Mouse (Mus musculus) midbrain, embryonic 12.5 days (tissue): ENCODE measurements at regions not wholly inside any gene's neighbourhood (a gene's known extent, or its start where the extent isn't known, plus 50 kb on each side); places are given as distances from the start of the nearest gene placed in this dataset.

Source experiments
- ATAC-seq: fragments of 200-750 bp; cut with Nextera tagmentation; 2 replicates; pipeline ENCODE4 v1.8.0; 2017; ENCODE audit warnings: low read depth, moderate TSS enrichment, moderate library complexity; ENCODE audit not compliant: low FRiP score
- H3K27ac ChIP-seq: fragments of 300-500 bp; sonication (generic); replicated peaks from 2 replicates; pipeline ENCODE4 v1.5.1; 2016; ENCODE audit warnings: mild to moderate bottlenecking
- H3K27me3 ChIP-seq: fragments of 300-500 bp; sonication (generic); 2 replicates; pipeline ENCODE4 v1.6.1; 2016; ENCODE audit warnings: mild to moderate bottlenecking
- H3K36me3 ChIP-seq: fragments of 300-500 bp; sonication (generic); 2 replicates; pipeline ENCODE4 v1.6.1; 2016
- H3K4me1 ChIP-seq: fragments of 300-500 bp; sonication (generic); 2 replicates; pipeline ENCODE4 v1.6.1; 2016
- H3K4me2 ChIP-seq: fragments of 300-500 bp; sonication (generic); replicated peaks from 2 replicates; pipeline ENCODE4 v1.6.1; 2016; ENCODE audit warnings: mild to moderate bottlenecking, moderate library complexity
- H3K4me3 ChIP-seq: fragments of 300-500 bp; sonication (generic); 2 replicates; pipeline ENCODE4 v1.5.1; 2016; ENCODE audit warnings: mild to moderate bottlenecking
- H3K9ac ChIP-seq: fragments of 300-500 bp; sonication (generic); replicated peaks from 2 replicates; pipeline ENCODE4 v1.6.1; 2016; ENCODE audit warnings: mild to moderate bottlenecking, moderate library complexity
- H3K9me3 ChIP-seq: fragments of 300-500 bp; sonication (generic); 2 replicates; pipeline ENCODE4 v1.6.1; 2016; ENCODE audit warnings: mild to moderate bottlenecking
- WGBS: fragments of 180-500 bp; shearing (Covaris S2); methylation state at CpG from one replicate; pipeline ENCODE4 v1.1.7; 2016; 5-methylcytosine and 5-hydroxymethylcytosine counted together

DNA sequence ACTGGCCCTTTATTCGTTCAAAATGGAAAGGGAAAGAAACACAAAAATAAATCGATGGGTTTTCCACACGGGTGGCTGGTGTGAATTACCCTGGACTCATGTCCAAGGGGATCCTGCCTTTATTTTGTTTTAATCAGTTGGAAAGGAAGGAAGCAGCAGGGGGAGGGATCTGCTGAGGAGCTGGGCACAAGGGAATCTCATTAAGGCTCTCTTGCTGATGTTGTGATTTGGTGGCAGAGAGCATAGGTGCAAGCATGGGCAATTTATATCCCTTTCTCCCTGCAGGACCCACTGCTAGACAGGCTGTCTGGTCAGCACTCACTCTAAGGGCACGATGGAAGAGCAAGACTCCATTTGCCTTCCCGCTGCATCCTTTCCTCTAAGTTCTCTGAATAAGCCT, 469.2 kb downstream of the Epha7 start:
- H3K4me1 ChIP-seq, result peaks cover 8% of the 10 kb centered on the region; the same call in 1 of the 2 replicates
- 34% methylated on average over 5 of the region's 5 CpGs for WGBS
- no peaks in the 10 kb centered on the region for H3K27me3 ChIP-seq
- H3K4me3 ChIP-seq, result no peak overlapping the region
- peak; percentile 47; the same call in 1 of the 2 replicates for ATAC-seq
- no peaks in the 10 kb centered on the region for H3K9me3 ChIP-seq
- no peak overlapping the region for H3K4me2 ChIP-seq
- no peak overlapping the region for H3K9ac ChIP-seq
- no peaks in the 10 kb centered on the region for H3K36me3 ChIP-seq
- H3K27ac ChIP-seq, result no peak overlapping the region

DNA sequence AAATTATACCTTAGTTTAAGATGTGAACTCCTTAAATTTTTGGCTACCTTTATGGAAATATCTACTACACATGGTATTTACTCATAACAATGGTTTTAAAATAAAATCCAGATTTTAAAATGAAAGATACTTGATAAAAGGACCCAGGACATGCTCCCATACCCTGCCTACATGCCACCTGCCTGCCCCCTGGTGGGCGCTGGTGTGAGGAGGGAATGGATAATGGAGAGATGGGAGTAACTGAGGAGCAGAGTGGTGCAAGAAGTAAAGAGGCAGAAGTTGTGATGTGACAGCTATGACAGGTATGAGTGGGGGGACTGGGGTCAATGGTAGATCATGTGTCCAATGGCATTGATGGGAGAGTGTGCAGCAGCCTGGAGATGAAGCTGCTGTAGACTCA, 488.4 kb downstream of the Epha7 start:
- H3K4me3 ChIP-seq, result no peak overlapping the region
- 53% methylated on average over 1 of the region's 1 CpGs for WGBS
- ATAC-seq, result peak; percentile 30; the same call in 1 of the 2 replicates
- no peaks in the 10 kb centered on the region for H3K27me3 ChIP-seq
- no peaks in the 10 kb centered on the region for H3K36me3 ChIP-seq
- H3K4me1 ChIP-seq, result no peaks in the 10 kb centered on the region
- no peaks in the 10 kb centered on the region for H3K9me3 ChIP-seq
- no peak overlapping the region for H3K4me2 ChIP-seq
- no peak overlapping the region for H3K27ac ChIP-seq
- H3K9ac ChIP-seq, result no peak overlapping the region

DNA sequence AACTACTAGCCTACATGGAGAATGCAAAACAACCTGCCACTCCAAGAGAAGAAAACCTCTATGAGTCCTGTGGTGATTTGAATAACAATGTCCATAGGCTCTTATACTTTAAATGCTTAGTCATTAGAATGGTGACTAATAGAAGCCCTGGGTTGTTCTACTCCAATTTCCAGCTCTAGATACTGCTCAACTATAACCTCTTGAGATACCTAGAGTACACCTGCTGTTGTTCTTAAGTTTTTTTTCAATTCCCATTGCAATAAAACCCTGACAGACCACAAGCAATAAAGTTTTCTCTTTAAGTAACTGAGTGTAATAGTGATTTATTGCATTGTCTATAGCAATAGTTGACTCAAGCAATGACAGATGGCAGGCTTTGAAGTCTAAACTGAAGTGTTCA, 491.0 kb downstream of the Epha7 start:
- ATAC-seq, result no peak
- H3K4me3 ChIP-seq, result no peak overlapping the region
- H3K9ac ChIP-seq, result no peak overlapping the region

DNA sequence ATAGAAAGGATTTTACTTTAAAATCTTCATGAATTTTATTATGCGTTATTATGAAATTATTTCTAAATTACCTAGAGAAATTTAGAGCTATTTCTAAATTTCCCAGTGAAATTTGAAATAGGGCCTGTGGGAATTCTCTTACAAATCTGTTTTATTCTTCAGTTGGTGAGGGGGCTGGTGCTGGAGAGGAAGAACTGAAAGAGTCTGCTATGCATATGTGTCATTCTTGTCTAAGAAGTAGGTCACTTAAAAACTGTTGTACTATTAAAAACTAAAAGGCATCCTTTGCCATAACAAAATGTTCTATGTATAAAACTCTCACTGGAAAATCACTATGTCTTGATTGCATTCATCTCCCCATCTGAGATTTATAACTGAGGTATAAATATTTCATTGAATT, 494.3 kb downstream of the Epha7 start:
- Histone ChIP-seq H3K36me3 (no peaks in the 10 kb centered on the region), H3K27me3 (no peaks in the 10 kb centered on the region), H3K9ac (no peak overlapping the region), H3K4me2 (no peak overlapping the region), H3K4me1 (no peaks in the 10 kb centered on the region), H3K4me3 (no peak overlapping the region), H3K27ac (no peak overlapping the region), H3K9me3 (no peaks in the 10 kb centered on the region)
- no peak for ATAC-seq
- 100% methylated on average over 1 of the region's 1 CpGs for WGBS

More for the DNA sequence above, 491.0 kb downstream of the Epha7 start:
- Histone ChIP-seq H3K4me1 (no peaks in the 10 kb centered on the region), H3K36me3 (no peaks in the 10 kb centered on the region), H3K27me3 (no peaks in the 10 kb centered on the region), H3K4me2 (no peak overlapping the region), H3K27ac (no peak overlapping the region), H3K9me3 (no peaks in the 10 kb centered on the region)

DNA sequence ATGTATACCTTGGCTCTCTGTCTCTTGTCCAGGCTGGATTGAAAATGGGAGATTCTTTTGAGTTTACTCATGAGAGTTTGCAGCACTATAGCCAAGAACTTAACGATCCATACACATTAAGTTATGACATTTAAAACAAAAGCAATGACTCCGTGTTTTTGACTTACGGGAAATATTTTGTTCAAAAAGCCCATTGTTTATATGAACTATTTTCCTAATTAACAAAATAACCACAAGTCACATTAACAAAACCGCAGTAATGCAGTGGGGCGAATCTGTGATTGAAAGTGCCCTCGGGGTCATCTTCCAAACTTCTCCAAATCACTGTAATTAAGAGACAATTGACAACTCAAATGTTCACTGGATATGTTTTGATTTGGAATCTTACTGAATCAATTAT, 511.0 kb downstream of the Epha7 start:
- no peaks in the 10 kb centered on the region for H3K36me3 ChIP-seq
- no peak overlapping the region for H3K4me3 ChIP-seq
- WGBS, result 92% methylated on average over 6 of the region's 6 CpGs
- H3K27ac ChIP-seq, result no peak overlapping the region
- H3K4me1 ChIP-seq, result no peaks in the 10 kb centered on the region
- no peak for ATAC-seq
- H3K9ac ChIP-seq, result no peak overlapping the region
- no peaks in the 10 kb centered on the region for H3K27me3 ChIP-seq
- no peaks in the 10 kb centered on the region for H3K9me3 ChIP-seq
- H3K4me2 ChIP-seq, result no peak overlapping the region

DNA sequence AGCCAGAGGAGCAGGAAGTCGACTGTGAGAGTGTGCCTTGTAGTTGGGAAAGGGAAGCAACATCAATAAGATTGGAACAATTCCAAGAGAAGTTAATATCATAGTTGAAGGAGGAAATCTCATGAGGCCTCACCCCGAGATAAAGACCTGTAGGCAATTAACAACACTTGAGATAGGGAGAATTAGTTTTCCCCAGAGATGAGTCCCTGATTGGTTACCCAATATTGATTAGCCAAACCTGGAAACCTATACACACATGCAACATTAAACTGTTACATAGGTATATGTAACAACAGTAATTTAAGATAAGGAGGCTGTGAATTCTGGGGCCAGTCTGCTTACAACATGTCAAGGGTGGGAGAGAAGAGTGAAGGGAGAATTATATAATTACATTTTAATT, 516.2 kb downstream of the Epha7 start:
- no peaks in the 10 kb centered on the region for H3K4me1 ChIP-seq
- ATAC-seq, result no peak
- H3K4me2 ChIP-seq, result no peak overlapping the region
- no peaks in the 10 kb centered on the region for H3K9me3 ChIP-seq
- H3K36me3 ChIP-seq, result no peaks in the 10 kb centered on the region
- H3K27ac ChIP-seq, result no peak overlapping the region
- WGBS, result 78% methylated on average over 2 of the region's 2 CpGs
- H3K27me3 ChIP-seq, result no peaks in the 10 kb centered on the region
- H3K9ac ChIP-seq, result no peak overlapping the region
- no peak overlapping the region for H3K4me3 ChIP-seq

DNA sequence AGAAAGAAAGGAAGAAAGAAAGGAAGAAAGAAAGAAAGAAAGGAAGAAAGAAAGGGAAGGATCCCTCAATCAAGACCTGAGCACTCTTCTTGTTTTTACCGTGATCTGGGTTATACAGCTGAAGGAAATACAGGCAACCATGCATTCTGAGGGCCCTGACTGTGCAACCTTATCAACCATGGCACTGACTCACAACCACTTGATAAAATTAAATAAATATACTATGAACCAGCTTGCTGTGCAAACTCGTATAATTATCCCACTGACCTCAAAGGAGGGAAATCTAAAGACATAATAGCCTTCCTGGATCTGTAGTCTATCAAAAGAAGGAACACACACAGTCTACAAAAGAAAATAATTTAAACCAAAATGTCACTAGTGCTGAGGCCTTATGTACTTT, 518.8 kb downstream of the Epha7 start:
- Histone ChIP-seq H3K27ac (no peak overlapping the region), H3K27me3 (no peaks in the 10 kb centered on the region), H3K4me3 (no peak overlapping the region), H3K36me3 (no peaks in the 10 kb centered on the region), H3K9me3 (no peaks in the 10 kb centered on the region), H3K9ac (no peak overlapping the region), H3K4me2 (no peak overlapping the region), H3K4me1 (no peaks in the 10 kb centered on the region)
- ATAC-seq, result no peak
- 69% methylated on average over 2 of the region's 2 CpGs for WGBS

DNA sequence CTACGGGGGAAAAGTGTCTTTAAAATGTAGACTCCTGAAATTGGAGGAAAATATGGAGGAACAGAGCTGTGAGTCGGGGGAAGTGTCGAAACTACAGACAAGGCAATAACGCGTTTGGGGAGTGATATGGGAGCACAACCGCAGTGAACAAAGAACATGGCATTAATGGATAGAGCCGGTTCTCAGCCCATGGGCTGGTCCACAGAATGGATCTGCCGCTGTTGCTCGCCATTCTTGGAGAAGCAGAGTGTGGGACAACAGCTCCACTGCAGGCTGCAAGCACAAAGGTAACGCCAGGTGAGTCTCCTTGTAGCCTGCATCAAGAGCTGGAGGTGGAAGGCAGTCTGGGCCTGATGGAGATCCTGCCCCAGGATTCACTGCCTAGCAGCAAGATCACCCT, 524.3 kb downstream of the Epha7 start:
- WGBS, result 95% methylated on average over 10 of the region's 10 CpGs
- H3K9me3 ChIP-seq, result no peaks in the 10 kb centered on the region
- ATAC-seq, result no peak
- no peak overlapping the region for H3K27ac ChIP-seq
- H3K4me2 ChIP-seq, result no peak overlapping the region
- H3K4me1 ChIP-seq, result no peaks in the 10 kb centered on the region
- no peak overlapping the region for H3K9ac ChIP-seq
- no peaks in the 10 kb centered on the region for H3K36me3 ChIP-seq
- H3K4me3 ChIP-seq, result no peak overlapping the region
- no peaks in the 10 kb centered on the region for H3K27me3 ChIP-seq

DNA sequence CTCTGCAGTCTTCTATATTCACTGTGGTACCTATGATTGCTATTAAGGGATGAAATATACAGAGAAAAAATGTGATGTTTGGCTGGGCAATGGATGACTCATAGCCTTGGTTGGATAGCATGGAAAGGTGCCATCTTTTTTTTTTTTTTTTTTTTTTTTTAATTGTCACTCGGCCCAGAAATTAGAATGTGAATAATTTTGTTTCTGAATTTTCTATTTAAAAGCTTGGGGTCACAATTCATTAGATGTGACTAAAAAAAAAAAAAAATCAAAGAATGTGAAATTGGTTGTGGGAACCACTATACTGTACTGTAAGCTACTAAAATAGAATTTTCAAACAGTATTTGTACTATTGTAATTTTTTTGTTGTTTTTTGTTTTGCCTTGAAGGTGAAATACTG, 549.3 kb downstream of the Epha7 start:
- WGBS, result 80% methylated on average over 1 of the region's 1 CpGs
- Histone ChIP-seq H3K9ac (no peak overlapping the region), H3K4me1 (no peaks in the 10 kb centered on the region), H3K27me3 (no peaks in the 10 kb centered on the region), H3K27ac (no peak overlapping the region), H3K36me3 (no peaks in the 10 kb centered on the region), H3K4me2 (no peak overlapping the region), H3K4me3 (no peak overlapping the region), H3K9me3 (no peaks in the 10 kb centered on the region)
- ATAC-seq, result no peak

DNA sequence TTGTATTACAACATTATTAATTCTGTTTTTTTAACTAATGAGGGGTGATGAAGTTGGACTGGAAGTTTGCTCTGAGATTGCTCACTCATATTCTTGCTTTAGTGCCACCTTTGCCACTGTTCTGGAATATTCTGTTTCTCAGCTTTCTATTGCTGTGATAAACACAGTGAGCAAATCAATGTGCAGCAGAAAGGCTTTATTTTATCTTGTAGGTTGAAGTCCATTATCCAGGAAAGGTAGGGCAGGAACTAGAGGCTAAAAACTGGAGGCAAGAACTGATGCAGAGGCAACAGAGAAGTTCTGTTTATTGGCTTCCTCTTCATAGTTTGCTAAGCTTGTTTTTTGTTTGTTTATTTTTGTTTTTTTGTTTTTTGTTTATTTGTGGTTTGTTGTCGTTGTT, 576.4 kb downstream of the Epha7 start:
- Histone ChIP-seq H3K27ac (no peak overlapping the region), H3K9ac (no peak overlapping the region), H3K27me3 (no peaks in the 10 kb centered on the region), H3K4me2 (no peak overlapping the region), H3K9me3 (no peaks in the 10 kb centered on the region), H3K4me1 (no peaks in the 10 kb centered on the region), H3K36me3 (no peaks in the 10 kb centered on the region), H3K4me3 (no peak overlapping the region)
- WGBS, result 85% methylated on average over 1 of the region's 1 CpGs
- ATAC-seq, result no peak

DNA sequence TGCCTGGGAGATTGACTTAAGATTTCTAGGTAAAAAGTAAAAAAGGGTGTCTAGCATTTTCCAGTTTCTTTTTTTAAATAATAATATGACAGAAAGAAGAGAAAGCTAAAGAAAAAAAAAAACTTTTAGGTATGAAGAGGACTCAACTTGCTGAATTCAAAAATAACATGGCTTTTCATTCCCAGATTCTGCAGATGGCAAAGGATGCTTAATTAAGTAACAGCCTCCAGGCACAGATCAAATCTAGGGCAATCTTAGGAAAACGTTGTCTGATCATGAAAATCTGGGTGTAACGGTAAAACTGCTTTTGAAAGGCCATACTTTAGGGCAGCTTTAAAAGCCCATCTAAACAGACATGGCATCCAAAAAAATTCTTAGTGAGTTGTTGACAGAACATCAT, 577.4 kb downstream of the Epha7 start:
- WGBS, result 71% methylated on average over 2 of the region's 2 CpGs
- H3K27ac ChIP-seq, result no peak overlapping the region
- H3K4me1 ChIP-seq, result no peaks in the 10 kb centered on the region
- H3K9me3 ChIP-seq, result no peaks in the 10 kb centered on the region
- no peak for ATAC-seq
- H3K4me2 ChIP-seq, result no peak overlapping the region
- no peak overlapping the region for H3K9ac ChIP-seq
- no peaks in the 10 kb centered on the region for H3K36me3 ChIP-seq
- H3K27me3 ChIP-seq, result no peaks in the 10 kb centered on the region
- no peak overlapping the region for H3K4me3 ChIP-seq

DNA sequence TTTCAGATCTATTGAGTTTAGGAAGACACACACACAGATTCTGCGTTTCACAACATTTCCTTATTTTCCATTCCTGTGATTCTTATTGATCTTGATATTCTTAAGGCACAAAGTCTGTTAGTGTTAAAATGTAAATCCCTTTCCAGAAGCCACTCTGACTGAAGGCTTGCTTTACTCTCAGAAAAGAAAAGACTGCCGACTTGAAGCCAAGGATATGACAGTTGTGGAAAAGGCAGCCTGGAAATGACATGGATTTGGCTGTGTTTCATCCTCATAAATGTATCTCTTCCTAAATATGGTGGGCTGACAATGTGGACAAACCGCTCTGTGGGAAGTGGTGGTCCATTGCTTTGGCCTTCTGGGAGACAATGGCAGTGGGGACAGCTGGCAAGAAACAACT, 589.2 kb downstream of the Epha7 start:
- Histone ChIP-seq H3K27me3 (no peaks in the 10 kb centered on the region), H3K36me3 (no peaks in the 10 kb centered on the region), H3K4me1 (no peaks in the 10 kb centered on the region), H3K4me3 (no peak overlapping the region), H3K27ac (no peak overlapping the region), H3K4me2 (no peak overlapping the region), H3K9ac (no peak overlapping the region), H3K9me3 (no peaks in the 10 kb centered on the region)
- ATAC-seq, result no peak
- WGBS, result 89% methylated on average over 3 of the region's 3 CpGs

DNA sequence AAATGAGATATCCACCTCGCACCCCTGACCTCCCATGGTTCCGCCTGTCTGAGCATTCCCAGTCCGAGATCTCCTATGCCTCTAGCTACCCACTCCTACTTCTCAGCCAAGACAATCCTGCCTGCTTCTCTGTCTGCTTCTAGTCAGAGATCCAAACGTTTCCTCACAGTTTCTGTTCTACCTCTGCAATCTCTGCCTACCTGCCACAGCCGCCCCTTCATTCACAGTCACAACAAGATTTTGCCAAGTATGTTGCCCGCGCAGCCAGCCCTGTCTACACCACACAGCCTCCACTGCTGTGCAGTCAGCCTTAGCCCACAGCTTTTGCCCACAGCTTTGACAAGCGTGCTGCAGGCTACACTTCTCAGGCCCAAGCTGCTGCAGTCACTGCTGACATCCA, 601.7 kb downstream of the Epha7 start:
- Histone ChIP-seq H3K27me3 (no peaks in the 10 kb centered on the region), H3K4me2 (no peak overlapping the region), H3K4me1 (0 out of 2 replicates have a peak, but pooled peaks cover 4% of the 10 kb centered on the region), H3K27ac (no peak overlapping the region), H3K9ac (no peak overlapping the region), H3K9me3 (no peaks in the 10 kb centered on the region), H3K36me3 (no peaks in the 10 kb centered on the region), H3K4me3 (no peak overlapping the region)
- WGBS, result 93% methylated on average over 8 of the region's 8 CpGs
- ATAC-seq, result no peak
